Mouse (Mus musculus): Measurements from ENCODE around the gene Rflna. TPM values are rescaled to one million over a fixed set of nuclear protein-coding genes. Genes with fewer than 3 reads are reported as not detected.

The Rflna gene
- polyA plus RNA-seq, 1 experiment = not detected

DNA sequence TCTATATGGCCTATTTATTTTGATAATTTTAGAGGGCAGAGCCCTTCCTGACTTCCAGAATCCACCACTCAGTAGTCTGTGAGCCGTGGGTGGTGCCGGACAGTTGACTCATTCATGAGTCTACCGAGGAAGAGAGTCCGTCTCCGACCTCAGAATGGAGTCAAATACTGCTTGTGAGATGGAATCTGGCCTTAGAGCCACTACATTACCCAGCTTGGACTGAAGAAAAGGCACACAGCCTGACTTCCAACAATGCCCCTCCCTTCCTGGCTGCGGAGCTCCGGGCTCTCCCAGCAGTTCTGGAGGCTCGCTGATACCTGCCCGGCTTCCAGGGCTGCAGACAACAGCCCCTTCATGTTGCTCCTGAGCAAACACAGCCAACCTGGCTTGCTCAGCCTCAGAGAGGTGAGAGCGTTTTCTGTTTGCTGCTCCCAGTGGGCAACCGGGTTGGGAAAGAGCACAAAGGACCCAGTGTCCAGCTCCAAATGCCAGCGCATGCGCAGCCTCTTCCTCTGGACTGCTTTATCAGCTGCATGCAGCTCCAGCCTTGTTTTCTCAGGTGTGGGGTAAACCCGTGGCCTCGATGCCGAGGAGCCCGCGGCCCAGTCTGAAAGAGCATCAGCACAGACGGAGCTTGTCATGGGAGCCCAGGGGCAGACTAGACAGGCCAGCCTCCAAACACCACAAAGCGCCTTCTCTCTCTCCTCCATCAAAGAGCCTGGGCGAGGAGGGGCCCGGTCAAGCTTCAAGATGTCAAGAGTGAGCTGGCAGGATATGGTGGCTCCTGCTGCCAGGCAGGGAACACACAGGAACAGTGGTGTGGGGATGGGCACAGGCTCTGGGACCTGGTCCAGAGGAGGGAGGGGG lies 39.0 kb upstream of the Rflna start:
- Histone ChIP-seq H3K4me1 (ENCODE audit: control insufficient read depth, insufficient read depth, low read length) (no peaks in the 10 kb centered on the region), H3K27ac (ENCODE audit: control insufficient read depth, insufficient read depth, low read depth, low read length, poor library complexity) (no peak overlapping the region), H3K4me3 (replicated peaks; ENCODE audit: control insufficient read depth, low read depth, low read length) (no peak overlapping the region)
- no peak for TF ChIP-seq CTCF (IDR thresholded peaks at IDR 0.05; ENCODE audit: control insufficient read depth, insufficient read depth, low read length)
- no peak for TF ChIP-seq POLR2A (IDR thresholded peaks at IDR 0.05; ENCODE audit: borderline replicate concordance, control insufficient read depth, low read depth, low read length)
- 60% methylated on average over 22 of the region's 22 CpGs for WGBS

DNA sequence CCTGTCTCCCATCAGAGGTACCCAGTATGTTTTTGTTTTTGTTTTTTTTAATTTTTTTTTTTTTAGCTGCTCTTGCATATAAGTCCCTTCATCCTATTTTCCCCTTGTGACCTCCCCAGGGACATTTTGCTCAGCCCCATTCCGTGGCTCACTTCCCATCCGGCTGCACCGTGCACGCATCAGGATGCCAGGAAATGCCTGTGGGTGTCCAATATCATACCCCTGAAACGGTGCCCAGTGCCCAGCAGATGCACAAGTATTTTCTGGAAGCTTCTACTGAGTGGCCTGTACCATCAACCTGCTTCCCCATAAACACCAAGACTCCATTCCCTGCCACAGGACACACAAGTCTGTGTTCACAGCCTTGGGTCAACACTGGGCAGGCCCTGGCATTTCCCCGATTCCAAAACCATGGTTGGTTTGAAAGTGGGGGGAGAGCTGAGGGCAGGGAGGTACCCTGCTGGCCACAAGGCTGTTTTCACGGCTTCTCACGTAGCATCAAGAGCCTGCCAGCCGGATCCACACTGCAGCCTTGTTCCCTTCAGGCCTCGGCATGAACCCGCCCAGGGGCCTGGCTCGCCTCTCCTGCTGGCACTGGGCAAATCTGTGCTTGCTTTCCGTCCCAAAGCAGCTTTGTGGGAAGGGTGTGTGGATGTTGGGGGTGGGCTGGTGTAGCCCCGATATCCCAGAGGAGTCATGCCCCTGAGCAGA lies 36.2 kb upstream of the Rflna start:
- TF ChIP-seq CTCF (IDR thresholded peaks at IDR 0.05; ENCODE audit: control insufficient read depth, insufficient read depth, low read length) (no peak), POLR2A (IDR thresholded peaks at IDR 0.05; ENCODE audit: borderline replicate concordance, control insufficient read depth, low read depth, low read length) (no peak)
- no peak overlapping the region for H3K27ac ChIP-seq (ENCODE audit: control insufficient read depth, insufficient read depth, low read depth, low read length, poor library complexity)
- H3K4me1 ChIP-seq (ENCODE audit: control insufficient read depth, insufficient read depth, low read length) = no peaks in the 10 kb centered on the region
- no peak overlapping the region for H3K4me3 ChIP-seq (replicated peaks; ENCODE audit: control insufficient read depth, low read depth, low read length)
- WGBS = 82% methylated on average over 14 of the region's 14 CpGs

- H3K27ac ChIP-seq (ENCODE audit: control insufficient read depth, insufficient read depth, low read depth, low read length, poor library complexity) = no peak overlapping the region
- no peak overlapping the region for H3K4me3 ChIP-seq (replicated peaks; ENCODE audit: control insufficient read depth, low read depth, low read length)
- TF ChIP-seq POLR2A (IDR thresholded peaks at IDR 0.05; ENCODE audit: borderline replicate concordance, control insufficient read depth, low read depth, low read length) (no peak), CTCF (IDR thresholded peaks at IDR 0.05; ENCODE audit: control insufficient read depth, insufficient read depth, low read length) (no peak)
- no peaks in the 10 kb centered on the region for H3K4me1 ChIP-seq (ENCODE audit: control insufficient read depth, insufficient read depth, low read length)
- 71% methylated on average over 8 of the region's 8 CpGs for WGBS
These were observed 33.2 kb upstream of the Rflna start for GRCm38 (mm10) chr5:124969790-124970189.

GRCm38 (mm10) chr5:124986222-124986621 lies 16.8 kb upstream of the Rflna start:
- TF ChIP-seq POLR2A (IDR thresholded peaks at IDR 0.05; ENCODE audit: borderline replicate concordance, control insufficient read depth, low read depth, low read length) (no peak), CTCF (IDR thresholded peaks at IDR 0.05; ENCODE audit: control insufficient read depth, insufficient read depth, low read length) (no peak)
- Histone ChIP-seq H3K27ac (ENCODE audit: control insufficient read depth, insufficient read depth, low read depth, low read length, poor library complexity) (no peak overlapping the region), H3K4me3 (replicated peaks; ENCODE audit: control insufficient read depth, low read depth, low read length) (no peak overlapping the region), H3K4me1 (ENCODE audit: control insufficient read depth, insufficient read depth, low read length) (no peaks in the 10 kb centered on the region; the same call in 1 of the 2 replicates)
- 75% methylated on average over 5 of the region's 5 CpGs for WGBS

GRCm38 (mm10) chr5:124986656-124987055 lies 16.4 kb upstream of the Rflna start:
- Histone ChIP-seq H3K27ac (ENCODE audit: control insufficient read depth, insufficient read depth, low read depth, low read length, poor library complexity) (no peak overlapping the region), H3K4me3 (replicated peaks; ENCODE audit: control insufficient read depth, low read depth, low read length) (no peak overlapping the region), H3K4me1 (ENCODE audit: control insufficient read depth, insufficient read depth, low read length) (no peaks in the 10 kb centered on the region; the same call in 1 of the 2 replicates)
- TF ChIP-seq CTCF (IDR thresholded peaks at IDR 0.05; ENCODE audit: control insufficient read depth, insufficient read depth, low read length) = no peak
- no peak for TF ChIP-seq POLR2A (IDR thresholded peaks at IDR 0.05; ENCODE audit: borderline replicate concordance, control insufficient read depth, low read depth, low read length)
- 84% methylated on average over 5 of the region's 5 CpGs for WGBS

DNA sequence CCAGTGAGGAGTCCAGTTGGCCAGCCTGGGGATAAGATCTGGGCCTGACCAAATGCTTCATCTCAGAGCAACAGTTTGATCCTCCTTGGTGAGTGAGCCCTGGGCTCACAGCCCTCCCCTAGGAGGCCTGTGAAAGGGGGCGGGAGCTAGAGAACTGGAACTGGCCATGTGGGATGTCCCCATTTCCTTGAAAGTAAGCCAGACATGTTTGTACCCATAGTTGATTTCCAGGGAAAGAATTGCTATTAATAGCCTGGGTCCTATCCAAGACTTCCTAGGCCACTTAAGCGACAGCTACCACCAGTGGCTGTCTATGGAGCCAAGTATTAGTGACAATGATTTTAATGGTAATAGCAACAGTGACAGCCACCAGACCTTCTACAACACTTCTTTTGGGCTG lies 13.3 kb upstream of the Rflna start:
- no peaks in the 10 kb centered on the region for H3K4me1 ChIP-seq (ENCODE audit: control insufficient read depth, insufficient read depth, low read length)
- WGBS = 88% methylated on average over 2 of the region's 2 CpGs
- no peak overlapping the region for H3K27ac ChIP-seq (ENCODE audit: control insufficient read depth, insufficient read depth, low read depth, low read length, poor library complexity)
- no peak overlapping the region for H3K4me3 ChIP-seq (replicated peaks; ENCODE audit: control insufficient read depth, low read depth, low read length)
- TF ChIP-seq POLR2A (IDR thresholded peaks at IDR 0.05; ENCODE audit: borderline replicate concordance, control insufficient read depth, low read depth, low read length) (no peak), CTCF (IDR thresholded peaks at IDR 0.05; ENCODE audit: control insufficient read depth, insufficient read depth, low read length) (no peak)

- no peak overlapping the region for H3K4me3 ChIP-seq (replicated peaks; ENCODE audit: control insufficient read depth, low read depth, low read length)
- TF ChIP-seq POLR2A (IDR thresholded peaks at IDR 0.05; ENCODE audit: borderline replicate concordance, control insufficient read depth, low read depth, low read length) (no peak), CTCF (IDR thresholded peaks at IDR 0.05; ENCODE audit: control insufficient read depth, insufficient read depth, low read length) (no peak)
- WGBS = 84% methylated on average over 8 of the region's 8 CpGs
- no peaks in the 10 kb centered on the region for H3K4me1 ChIP-seq (ENCODE audit: control insufficient read depth, insufficient read depth, low read length)
- H3K27ac ChIP-seq (ENCODE audit: control insufficient read depth, insufficient read depth, low read depth, low read length, poor library complexity) = no peak overlapping the region
These were observed 10.7 kb upstream of the Rflna start for GRCm38 (mm10) chr5:124992323-124992722.

DNA sequence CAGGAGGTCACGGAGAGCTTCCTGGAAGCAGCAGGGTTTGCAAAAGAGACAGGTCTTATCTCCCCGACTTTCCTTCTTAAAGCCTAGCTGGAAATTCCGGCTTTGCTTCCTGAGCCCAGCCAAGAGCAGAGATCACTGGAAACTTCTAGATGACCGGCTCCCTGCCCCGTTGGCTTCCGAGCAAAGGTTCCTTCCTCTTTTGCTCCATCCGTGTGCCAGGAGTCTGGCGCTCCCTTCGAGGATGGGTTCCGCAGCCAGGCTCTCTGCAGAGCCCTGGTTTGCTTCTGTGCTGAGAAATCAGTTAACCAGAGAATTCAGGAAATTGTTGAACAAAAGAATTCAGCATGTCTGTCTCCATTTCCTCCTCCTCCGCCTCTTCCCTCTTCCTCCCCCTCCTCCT lies 10.1 kb upstream of the Rflna start:
- Histone ChIP-seq H3K27ac (ENCODE audit: control insufficient read depth, insufficient read depth, low read depth, low read length, poor library complexity) (no peak overlapping the region), H3K4me1 (ENCODE audit: control insufficient read depth, insufficient read depth, low read length) (no peaks in the 10 kb centered on the region), H3K4me3 (replicated peaks; ENCODE audit: control insufficient read depth, low read depth, low read length) (no peak overlapping the region)
- TF ChIP-seq CTCF (IDR thresholded peaks at IDR 0.05; ENCODE audit: control insufficient read depth, insufficient read depth, low read length) (no peak), POLR2A (IDR thresholded peaks at IDR 0.05; ENCODE audit: borderline replicate concordance, control insufficient read depth, low read depth, low read length) (no peak)
- 4% methylated on average over 11 of the region's 11 CpGs for WGBS

Data from bone marrow, adult 2 months (tissue).